Mouse (Mus musculus) embryo, embryonic 11.5 days (tissue): Measurements from ENCODE around the gene Fate1.
"Not testable (repeated sequence)": the region's sequence is repeated elsewhere in the genome, so short reads cannot be mapped to it uniquely, and the experiment has no call there.

Source experiments
- DNase-seq: peaks from one replicate; pipeline ENCODE4 v3.0.0-alpha.2; 2012; ENCODE audit warnings: low read depth, low spot score

Fate1 gene

DNA sequence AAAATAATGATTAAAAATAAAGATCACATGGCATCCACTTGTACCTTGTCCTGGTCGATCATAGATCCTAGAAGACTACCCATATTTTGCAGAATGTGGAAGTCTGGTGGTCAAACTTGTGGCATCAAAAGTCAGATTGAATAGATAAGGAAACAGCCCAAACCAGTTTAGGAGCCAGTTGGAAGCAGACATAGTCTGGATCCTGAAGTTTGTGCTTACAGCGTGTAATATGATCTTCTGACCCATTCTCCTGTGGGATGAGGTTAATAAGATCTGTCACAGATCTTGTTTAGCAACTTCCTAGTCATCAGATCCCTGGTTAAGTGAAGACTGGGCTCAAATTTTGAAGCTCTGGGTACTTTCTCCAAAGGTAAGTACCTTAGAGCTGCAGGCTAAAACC lies at the start of gene Fate1:
Gene Fate1 (plus strand): TSS at position 301 of the 400 bp plus-strand sequence.
- DNase-seq, result no peak

- DNase-seq, result peak; percentile 9
Observed at GRCm38 (mm10) chrX:71946631-71947030, 26.2 kb upstream of the Fate1 start.

DNA sequence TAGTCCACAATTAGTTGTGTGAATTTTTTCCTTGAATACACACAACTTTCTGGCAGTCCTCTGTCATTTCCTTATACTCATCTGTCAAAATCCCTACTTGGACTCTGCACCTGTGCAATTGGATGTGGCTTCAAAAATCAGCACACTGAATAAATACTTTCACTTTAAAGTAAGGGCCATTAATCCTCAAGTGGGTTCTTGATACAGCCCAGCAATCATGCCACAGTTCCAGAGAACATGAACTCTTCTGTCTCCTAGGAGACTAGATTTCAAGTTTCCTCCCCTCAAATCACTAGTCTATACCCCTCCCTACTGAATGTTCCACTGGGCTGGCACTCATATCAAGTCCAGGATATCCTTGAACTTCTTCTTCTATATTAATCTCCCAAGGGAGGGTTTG lies 14.4 kb upstream of the Fate1 start:
- DNase-seq, result no peak

DNA sequence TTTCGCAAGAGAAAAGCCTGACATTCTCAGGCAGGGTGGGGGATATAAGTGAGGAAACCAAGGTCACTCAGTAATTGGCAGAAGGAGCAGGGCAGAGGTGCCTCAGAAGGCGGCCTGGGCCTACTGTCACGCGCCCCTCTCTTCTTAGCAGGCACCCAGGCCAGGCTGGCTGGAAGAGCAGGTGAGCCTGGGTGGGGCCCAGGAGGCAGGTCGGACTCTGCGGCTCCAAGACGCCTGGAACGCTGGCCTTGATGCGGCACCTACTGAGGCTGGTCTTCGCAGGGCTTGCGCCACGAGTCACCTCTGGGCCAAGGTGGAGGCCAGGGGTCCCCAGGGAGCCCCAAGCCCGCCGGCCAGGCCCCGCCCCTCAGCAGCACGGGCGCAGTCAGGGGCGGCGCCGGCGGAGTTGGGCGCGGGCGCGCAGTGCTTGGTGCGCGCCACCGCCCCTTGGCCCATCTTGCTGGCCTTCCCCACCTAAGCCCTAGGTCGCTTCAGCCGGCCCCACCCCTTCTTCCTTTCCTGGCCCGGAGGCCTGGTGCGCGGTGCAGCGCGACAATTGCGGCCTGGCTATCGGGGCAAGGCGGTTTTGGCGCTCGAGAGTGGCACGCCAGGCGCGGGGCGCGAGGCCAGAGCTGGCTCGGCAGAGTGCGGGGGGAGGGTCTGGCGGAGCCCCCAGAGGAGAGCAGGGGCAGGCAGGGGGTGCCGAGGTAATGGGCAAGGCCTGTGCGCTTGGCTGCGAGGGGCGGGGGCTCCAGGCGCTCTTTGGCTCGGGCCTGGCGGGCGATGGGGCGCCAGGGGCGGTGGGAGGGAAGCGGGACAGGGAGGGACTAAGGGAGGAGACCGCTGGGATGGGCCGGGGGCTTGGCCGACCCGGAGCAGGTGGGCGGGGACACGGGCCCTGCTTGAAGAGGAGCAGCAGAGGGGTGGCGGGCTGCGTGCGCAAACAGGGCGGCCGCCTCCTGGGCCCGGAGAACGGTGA lies 10.4 kb upstream of the Fate1 start, which contains the start of gene Prrg3:
Gene Prrg3 (plus strand): TSS at position 552 of the 979 bp plus-strand sequence.
- peak; percentile 44 for DNase-seq

DNA sequence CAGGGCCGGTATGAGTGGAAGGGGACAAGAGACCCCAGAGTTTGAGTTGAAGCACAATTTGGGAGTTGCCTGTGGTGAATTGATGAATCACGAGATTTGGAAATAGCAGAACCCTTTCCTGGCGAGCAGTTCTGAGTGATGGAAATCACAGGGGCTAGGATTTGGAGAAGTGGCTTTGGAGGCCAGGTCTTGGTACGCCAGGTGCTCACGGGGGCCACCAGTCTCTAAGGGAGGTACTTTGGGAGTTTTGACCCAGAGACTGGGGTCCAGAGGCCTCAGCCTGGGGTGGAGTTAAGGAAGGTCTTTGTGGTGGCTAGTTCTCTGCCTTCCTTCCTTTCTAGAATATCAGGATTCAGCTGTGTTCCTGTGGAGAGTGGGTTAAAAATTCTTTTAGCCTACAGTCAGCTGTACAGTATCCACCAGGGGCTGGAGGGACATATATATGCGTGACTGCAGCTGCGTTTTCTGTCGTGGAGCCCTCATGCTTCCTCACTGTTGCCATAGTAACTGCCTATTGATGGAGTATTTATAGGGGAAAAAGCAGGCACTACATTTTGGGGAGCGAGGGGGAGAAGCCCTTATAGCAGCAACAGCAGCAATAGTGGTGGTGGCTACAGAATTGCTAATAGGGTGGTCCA lies 9.4 kb upstream of the Fate1 start:
- no peak for DNase-seq

GRCm38 (mm10) chrX:71968216-71968615 lies 4.6 kb upstream of the Fate1 start:
- no peak for DNase-seq

- no peak for DNase-seq
Observed at GRCm38 (mm10) chrX:71968816-71969215, 4.0 kb upstream of the Fate1 start.

GRCm38 (mm10) chrX:71971325-71971724 lies 1.5 kb upstream of the Fate1 start:
- DNase-seq, result no peak

DNA sequence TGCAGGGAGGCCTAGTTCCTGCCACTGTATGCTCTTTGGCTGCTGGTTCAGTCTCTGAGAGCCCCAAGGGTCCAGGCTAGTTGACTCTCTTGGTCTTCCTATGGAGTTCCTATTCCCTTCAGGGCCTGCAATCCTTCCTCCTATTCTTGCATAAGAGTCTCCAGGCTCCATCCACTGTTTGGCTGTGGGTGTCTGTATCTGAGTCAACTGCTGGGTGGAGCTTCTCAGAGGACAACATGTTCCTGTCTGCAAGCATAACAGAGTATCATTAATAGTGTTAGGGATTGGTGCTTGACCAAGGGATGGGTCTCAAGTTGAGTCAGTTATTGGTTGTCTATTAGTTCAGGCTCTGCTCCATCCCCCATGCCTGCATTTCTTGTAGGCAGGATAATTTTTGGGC lies 4.9 kb downstream of the Fate1 start:
- DNase-seq, result not testable (repeated sequence)

- DNase-seq, result no peak
Observed at GRCm38 (mm10) chrX:71980443-71980842, 7.7 kb downstream of the Fate1 start.

GRCm38 (mm10) chrX:71981322-71981721 lies 8.5 kb downstream of the Fate1 start:
- DNase-seq, result no peak

- DNase-seq, result no peak
Observed at GRCm38 (mm10) chrX:71983205-71983604, 10.4 kb downstream of the Fate1 start.

GRCm38 (mm10) chrX:71983775-71984174 lies 11.0 kb downstream of the Fate1 start:
- no peak for DNase-seq

DNA sequence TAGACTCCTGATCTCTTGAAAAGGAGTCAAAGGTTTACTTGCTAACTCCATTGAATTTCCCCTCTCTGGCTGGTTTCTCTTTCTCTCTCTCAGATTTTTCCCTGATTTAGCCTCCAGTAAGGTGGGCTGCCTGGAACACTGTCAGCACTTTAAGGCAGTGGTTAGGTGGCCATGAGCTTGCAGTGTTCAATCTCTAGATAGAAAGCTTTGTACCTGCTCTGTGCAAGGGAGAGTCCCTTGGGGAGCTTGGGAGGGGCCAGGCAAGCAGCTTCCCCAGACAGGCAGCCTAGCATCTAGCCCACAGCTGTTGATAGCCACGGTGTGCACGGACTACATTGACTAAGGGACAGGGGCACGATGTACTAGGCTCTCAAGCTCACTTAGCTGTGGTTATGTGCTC lies 18.8 kb downstream of the Fate1 start, which contains the start of gene Cnga2:
Gene Cnga2 (plus strand): TSS at position 301 of the 400 bp plus-strand sequence.
- DNase-seq, result no peak

DNA sequence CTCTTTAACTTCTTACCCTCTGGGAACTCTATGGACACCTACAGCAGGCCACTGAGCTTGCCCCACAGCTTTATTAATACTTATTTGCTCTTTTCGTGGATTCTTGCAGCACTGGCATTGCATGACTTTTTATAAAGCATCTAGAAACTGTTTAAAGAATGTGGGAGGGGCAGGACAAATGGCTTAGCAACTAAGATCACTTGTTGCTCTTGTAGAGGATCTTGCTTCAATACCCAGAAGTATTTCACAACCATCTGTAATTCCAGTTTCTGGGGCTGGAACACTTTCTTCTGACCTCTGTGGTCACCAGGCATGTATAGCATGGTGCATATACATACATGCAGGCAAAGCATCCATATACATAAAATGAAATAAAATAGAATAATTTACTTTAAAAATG lies 23.2 kb downstream of the Fate1 start:
- no peak for DNase-seq

DNA sequence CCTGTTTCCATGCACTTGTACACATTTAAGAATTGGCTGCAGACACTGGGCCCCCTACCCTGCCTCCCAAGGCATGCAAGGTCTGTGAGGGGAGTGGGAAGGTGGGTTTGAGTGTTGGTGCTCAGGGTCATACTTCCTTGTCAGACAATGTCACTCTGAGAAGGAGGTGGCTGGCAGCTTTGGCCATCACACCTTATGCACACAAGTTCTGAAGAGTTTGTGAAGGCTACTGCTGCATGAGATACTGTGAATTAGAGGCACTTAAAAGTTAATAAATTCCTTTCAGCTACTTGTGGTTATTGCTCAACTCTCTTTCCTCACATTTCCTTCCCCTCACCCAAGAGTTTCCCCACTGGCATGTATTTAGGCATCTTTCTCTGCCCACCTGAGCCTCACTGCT lies 37.1 kb downstream of the Fate1 start:
- no peak for DNase-seq

DNA sequence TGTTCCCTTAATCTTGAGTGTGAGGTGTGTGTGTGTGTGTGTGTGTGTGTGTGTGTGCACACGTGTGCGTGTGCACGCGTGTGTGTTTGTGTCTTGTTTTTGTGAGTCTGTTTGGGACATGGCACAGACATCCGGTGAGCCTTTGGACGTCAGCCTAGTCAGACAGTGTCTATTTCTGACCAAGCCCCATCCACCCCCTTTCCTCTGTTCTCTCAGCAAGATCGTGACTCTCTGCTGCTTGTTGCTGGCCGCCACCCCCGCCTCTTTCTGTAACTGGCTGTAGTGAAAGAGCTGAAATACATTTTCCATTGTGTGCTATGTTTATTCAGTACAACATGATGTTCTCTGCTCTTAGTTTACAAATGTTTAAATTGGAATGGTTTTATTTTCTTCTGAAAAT lies 39.5 kb downstream of the Fate1 start:
- no peak for DNase-seq

DNA sequence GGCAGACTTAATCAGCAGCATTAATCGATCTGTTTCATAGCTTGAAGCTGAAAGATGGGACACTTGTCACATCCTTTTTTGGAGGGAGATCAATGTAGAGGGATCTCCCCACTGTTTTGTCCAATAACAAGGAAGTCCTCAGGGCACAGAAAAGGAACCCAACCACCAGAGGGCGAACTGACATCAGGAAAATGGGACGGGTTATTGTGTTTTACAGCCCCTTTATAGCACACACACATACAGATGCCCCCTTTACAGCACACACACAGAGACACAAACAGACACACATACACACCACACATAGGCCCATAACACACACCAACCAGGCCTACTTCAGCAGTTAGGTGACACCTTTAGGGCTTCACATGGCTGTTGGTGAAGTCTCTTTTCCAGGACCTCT lies 40.0 kb downstream of the Fate1 start:
- DNase-seq, result peak; percentile 7

DNA sequence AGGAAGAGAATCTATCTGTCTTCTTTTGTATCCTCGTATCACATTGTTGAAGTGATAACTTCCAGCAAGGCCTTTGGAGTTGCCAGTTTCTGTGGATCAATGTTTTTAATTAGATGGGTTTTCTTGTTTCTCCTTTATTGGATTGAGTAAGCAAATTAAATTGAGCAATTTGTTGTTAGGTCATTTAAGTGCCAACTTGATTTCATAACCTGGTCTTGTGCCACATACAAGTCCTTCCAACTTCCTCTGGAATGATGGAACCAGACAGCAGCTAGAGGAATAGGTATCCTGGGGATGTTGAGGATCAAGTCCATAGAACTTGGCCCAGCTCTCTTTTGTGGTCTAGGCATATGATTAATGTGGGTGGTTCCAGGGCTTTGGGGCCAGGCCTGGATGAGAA lies 49.5 kb downstream of the Fate1 start:
- no peak for DNase-seq

DNA sequence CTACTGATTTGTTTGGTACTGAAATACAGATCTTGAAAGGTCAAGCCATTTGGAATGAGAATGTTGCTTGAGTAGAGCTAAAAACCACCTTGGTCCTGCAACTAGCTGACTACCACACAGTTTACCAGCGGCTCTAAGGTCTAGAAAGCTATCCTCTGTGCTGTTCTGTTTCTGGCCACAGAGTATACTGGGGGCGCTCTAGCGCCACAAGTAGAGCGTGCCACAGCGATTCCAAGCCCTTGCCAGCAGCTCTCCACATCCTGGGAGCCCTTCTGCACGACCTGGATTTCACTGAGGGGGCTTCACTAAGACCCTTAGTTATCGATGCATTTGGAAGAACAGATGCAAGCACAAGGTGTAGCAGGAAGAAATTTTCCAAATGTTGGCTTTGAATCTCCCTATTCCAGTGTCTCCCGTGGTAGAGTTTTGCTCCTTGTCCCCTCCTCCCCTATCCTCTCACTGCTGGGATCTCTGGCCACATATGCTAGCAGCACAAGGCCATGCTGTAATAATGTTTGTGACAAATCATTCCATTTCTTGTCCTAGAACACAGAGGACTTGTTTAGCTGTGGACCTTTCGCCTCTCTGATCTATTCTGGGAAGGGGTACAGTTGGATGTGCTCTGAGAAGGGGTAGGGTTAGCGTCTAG lies 50.1 kb downstream of the Fate1 start:
- peak; percentile 8 for DNase-seq

- DNase-seq, result no peak
Observed at GRCm38 (mm10) chrX:72023542-72023941, 50.8 kb downstream of the Fate1 start.
